13 mouse cellular contexts compared by ENCODE assay signal in genomic region chr2:152927371-152927770, GRCm38 (mm10). TPM values are rescaled to one million over a fixed set of nuclear protein-coding genes. Genes with fewer than 3 reads are reported as not detected.
A peak's percentile ranks its signal among the peaks of the same experiment; 100 is the strongest.
DNase-seq lines count a peak whose midpoint lies in the region; ATAC-seq and TF ChIP-seq lines count a peak whose summit lies in the region.
"Had no signal": no experiment of that assay in that cellular context is flagged by ENCODE, and none has a peak within 500 bp of the region (broad histone marks: within the 10 kb centered on the region; RNA-seq: fewer than 3 reads in every experiment).

No protein-coding gene starts in this region.

- H3K9me3 ChIP-seq in heart, postnatal 0 days (replicated peaks; ENCODE audit: control insufficient read depth, low read length): no peaks in the 10 kb centered on the region
- H3K9me3 ChIP-seq in neural tube, embryonic 13.5 days: no peaks in the 10 kb centered on the region
- no peaks in the 10 kb centered on the region for H3K9me3 ChIP-seq in neural tube, embryonic 15.5 days (replicated peaks)
- no peaks in the 10 kb centered on the region for H3K9me3 ChIP-seq in stomach, postnatal 0 days (ENCODE audit: control insufficient read depth, low read length)

- no peaks in the 10 kb centered on the region for H3K36me3 ChIP-seq in heart, postnatal 0 days (replicated peaks; ENCODE audit: control insufficient read depth, insufficient read depth, low read length)
- no peaks in the 10 kb centered on the region for H3K36me3 ChIP-seq in neural tube, embryonic 13.5 days
- no peaks in the 10 kb centered on the region for H3K36me3 ChIP-seq in neural tube, embryonic 15.5 days
- no peaks in the 10 kb centered on the region for H3K36me3 ChIP-seq in stomach, postnatal 0 days (ENCODE audit: control insufficient read depth, insufficient read depth, low read length)

- peak; percentile 73 to 79 for DNase-seq in adrenal gland, adult (ENCODE audit: inconsistent age in 2 of 2, low spot score in 1 of 2)
- no peak for DNase-seq in adrenal gland, postnatal 10 days
- DNase-seq in heart, postnatal 0 days (ENCODE audit: low spot score): no peak
- DNase-seq in heart, adult 18-20 months: no peak
- no peak for DNase-seq in stomach, postnatal 0 days (ENCODE audit: low spot score)
- DNase-seq in B cell, adult 2 months: no peak
- DNase-seq: cerebellum, postnatal 14 days; kidney, adult 2 months; layer of hippocampus, postnatal 36 days had no signal

- 33% methylated on average over 5 of the region's 5 CpGs for WGBS in heart, postnatal 0 days
- WGBS in neural tube, embryonic 13.5 days: 68% methylated on average over 5 of the region's 5 CpGs
- 72% methylated on average over 5 of the region's 5 CpGs for WGBS in neural tube, embryonic 15.5 days
- WGBS in stomach, postnatal 0 days: 52% methylated on average over 5 of the region's 5 CpGs

- peak overlapping the region; percentile 81 for H3K27ac ChIP-seq in heart, postnatal 0 days (ENCODE audit: low read depth)
- H3K27ac ChIP-seq in neural tube, embryonic 13.5 days (replicated peaks): no peak overlapping the region
- H3K27ac ChIP-seq in neural tube, embryonic 15.5 days (replicated peaks): no peak overlapping the region
- H3K27ac ChIP-seq in stomach, postnatal 0 days (replicated peaks): 0 out of 2 replicates have a peak overlapping the region, but pooled peaks have one; percentile 8

- no peak overlapping the region for H3K9ac ChIP-seq in heart, postnatal 0 days (replicated peaks; ENCODE audit: low read depth, low read length)
- peak overlapping the region; percentile 17; the same call in 1 of the 2 replicates for H3K9ac ChIP-seq in neural tube, embryonic 13.5 days
- H3K9ac ChIP-seq in neural tube, embryonic 15.5 days (replicated peaks): no peak overlapping the region
- H3K9ac ChIP-seq in stomach, postnatal 0 days (ENCODE audit: low read length): no peak overlapping the region

- no peak overlapping the region for H3K4me2 ChIP-seq in heart, postnatal 0 days (ENCODE audit: low read depth, low read length)
- H3K4me2 ChIP-seq in neural tube, embryonic 13.5 days: no peak overlapping the region
- no peak overlapping the region for H3K4me2 ChIP-seq in neural tube, embryonic 15.5 days
- H3K4me2 ChIP-seq in stomach, postnatal 0 days (replicated peaks; ENCODE audit: low read depth): no peak overlapping the region

- no peak for TF ChIP-seq CTCF in heart, postnatal 0 days (IDR thresholded peaks at IDR 0.05; ENCODE audit: low read depth)
- TF ChIP-seq CTCF in stomach, postnatal 0 days (IDR thresholded peaks at IDR 0.05; ENCODE audit: low read depth): no peak

- H3K27me3 ChIP-seq in heart, postnatal 0 days (ENCODE audit: control insufficient read depth, insufficient read depth, low read length): 0 out of 2 replicates have a peak, but pooled peaks cover 4% of the 10 kb centered on the region
- H3K27me3 ChIP-seq in neural tube, embryonic 13.5 days: no peaks in the 10 kb centered on the region
- H3K27me3 ChIP-seq in neural tube, embryonic 15.5 days (replicated peaks): no peaks in the 10 kb centered on the region
- no peaks in the 10 kb centered on the region for H3K27me3 ChIP-seq in stomach, postnatal 0 days (ENCODE audit: control insufficient read depth, insufficient read depth, low read length)

- no peak for ATAC-seq in heart, postnatal 0 days (ENCODE audit: insufficient read depth, low read depth)
- no peak for ATAC-seq in neural tube, embryonic 13.5 days (ENCODE audit: low read depth)
- no peak for ATAC-seq in neural tube, embryonic 15.5 days (ENCODE audit: low FRiP score)
- no peak for ATAC-seq in stomach, postnatal 0 days (ENCODE audit: low FRiP score, low TSS enrichment)

- H3K4me3 ChIP-seq in heart, postnatal 0 days (ENCODE audit: low read depth, low read length): no peak overlapping the region
- H3K4me3 ChIP-seq in neural tube, embryonic 13.5 days: no peak overlapping the region
- no peak overlapping the region for H3K4me3 ChIP-seq in neural tube, embryonic 15.5 days (replicated peaks)
- no peak overlapping the region for H3K4me3 ChIP-seq in stomach, postnatal 0 days (ENCODE audit: low read depth, low read length)

- TF ChIP-seq EP300 in heart, postnatal 0 days (IDR thresholded peaks at IDR 0.05; ENCODE audit: low read depth): no peak
- TF ChIP-seq EP300 in stomach, postnatal 0 days (optimal IDR thresholded peaks at IDR 0.05): no peak

- H3K4me1 ChIP-seq in heart, postnatal 0 days (ENCODE audit: control insufficient read depth, insufficient read depth): peaks cover 12% of the 10 kb centered on the region
- peaks cover 15% of the 10 kb centered on the region for H3K4me1 ChIP-seq in neural tube, embryonic 13.5 days (replicated peaks)
- no peaks in the 10 kb centered on the region for H3K4me1 ChIP-seq in neural tube, embryonic 15.5 days
- H3K4me1 ChIP-seq in stomach, postnatal 0 days (replicated peaks; ENCODE audit: control insufficient read depth, insufficient read depth): no peaks in the 10 kb centered on the region

RNA-seq across cellular contexts. Expression of gene Foxs1, which starts 5.6 kb away (rescaled TPM):
- 1 to 10 TPM; 5.4 to 5.7 TPM for total RNA-seq in adrenal gland, postnatal 10 days (2021)
- 4.5 and 8.6 TPM in 2 replicates for total RNA-seq in heart, postnatal 0 days (2014; rRNA removed; ENCODE audit: low replicate concordance)
- polyA plus RNA-seq in heart, postnatal 0 days (2015; fragmentation: Nextera tagmentation; extraction: Ambion mirVana): 8.2 and 8.4 TPM in 2 replicates
- 1 to 10 TPM; 2.2 to 2.6 TPM for total RNA-seq in heart, adult 18-20 months (2021)
- polyA plus RNA-seq in neural tube, embryonic 13.5 days (2015; fragmentation: Nextera tagmentation; extraction: Ambion mirVana): 3.5 and 3.6 TPM in 2 replicates
- polyA plus RNA-seq in neural tube, embryonic 15.5 days (2015; fragmentation: Nextera tagmentation; extraction: Ambion mirVana): 4.0 and 4.3 TPM in 2 replicates
- polyA plus RNA-seq in stomach, postnatal 0 days (2015; fragmentation: Nextera tagmentation; extraction: Ambion mirVana): 2.3 and 2.6 TPM in 2 replicates
- total RNA-seq: liver, adult 2 months had no signal

RNA-seq across cellular contexts. Expression of gene Mylk2, which starts 16.2 kb away (rescaled TPM):
- 1 to 10 TPM; 3.1 to 6.3 TPM for total RNA-seq in adrenal gland, postnatal 10 days (2021)
- total RNA-seq in heart, postnatal 0 days (2014; rRNA removed; ENCODE audit: low replicate concordance): not detected in 2 replicates
- 0.15 and 0.16 TPM in 2 replicates for polyA plus RNA-seq in heart, postnatal 0 days (2015; fragmentation: Nextera tagmentation; extraction: Ambion mirVana)
- total RNA-seq in heart, adult 18-20 months (2021): under 1 TPM in 1 of 2 experiments, not detected in 1; 0.13 TPM
- polyA plus RNA-seq in neural tube, embryonic 13.5 days (2015; fragmentation: Nextera tagmentation; extraction: Ambion mirVana): not detected in 2 replicates
- 0.08 and 0.29 TPM in 2 replicates for polyA plus RNA-seq in neural tube, embryonic 15.5 days (2015; fragmentation: Nextera tagmentation; extraction: Ambion mirVana)
- polyA plus RNA-seq in stomach, postnatal 0 days (2015; fragmentation: Nextera tagmentation; extraction: Ambion mirVana): 0.02 TPM in 1 of 2 replicates, not detected in the other
- total RNA-seq: layer of hippocampus, postnatal 36 days had no signal
- polyA plus RNA-seq: hindbrain, embryonic 11.5 days; liver, adult 2 months had no signal

RNA-seq across cellular contexts. Expression of gene Dusp15, which starts 24.1 kb away (rescaled TPM):
- total RNA-seq in adrenal gland, postnatal 10 days (2021): 1 to 10 TPM; 3.1 to 4.3 TPM
- total RNA-seq in heart, postnatal 0 days (2014; rRNA removed; ENCODE audit: low replicate concordance): 0.12 TPM in 1 of 2 replicates, not detected in the other
- polyA plus RNA-seq in heart, postnatal 0 days (2015; fragmentation: Nextera tagmentation; extraction: Ambion mirVana): not detected in 2 replicates
- not detected for total RNA-seq in heart, adult 18-20 months (2021)
- polyA plus RNA-seq in neural tube, embryonic 13.5 days (2015; fragmentation: Nextera tagmentation; extraction: Ambion mirVana): 7.8 and 9.9 TPM in 2 replicates
- polyA plus RNA-seq in neural tube, embryonic 15.5 days (2015; fragmentation: Nextera tagmentation; extraction: Ambion mirVana): 10.5 and 13.5 TPM in 2 replicates
- 0.27 and 0.36 TPM in 2 replicates for polyA plus RNA-seq in stomach, postnatal 0 days (2015; fragmentation: Nextera tagmentation; extraction: Ambion mirVana)
- total RNA-seq: liver, adult 2 months had no signal
- polyA plus RNA-seq: liver, adult 2 months had no signal

RNA-seq across cellular contexts. Expression of gene Ttll9, which starts 34.9 kb away (rescaled TPM):
- total RNA-seq in adrenal gland, postnatal 10 days (2021): under 1 TPM; 0.27 to 0.79 TPM
- 0.89 TPM in 1 of 2 replicates, not detected in the other for total RNA-seq in heart, postnatal 0 days (2014; rRNA removed; ENCODE audit: low replicate concordance)
- 0.05 and 0.14 TPM in 2 replicates for polyA plus RNA-seq in heart, postnatal 0 days (2015; fragmentation: Nextera tagmentation; extraction: Ambion mirVana)
- not detected for total RNA-seq in heart, adult 18-20 months (2021)
- 4.3 and 4.9 TPM in 2 replicates for polyA plus RNA-seq in neural tube, embryonic 13.5 days (2015; fragmentation: Nextera tagmentation; extraction: Ambion mirVana)
- 8.1 and 8.7 TPM in 2 replicates for polyA plus RNA-seq in neural tube, embryonic 15.5 days (2015; fragmentation: Nextera tagmentation; extraction: Ambion mirVana)
- polyA plus RNA-seq in stomach, postnatal 0 days (2015; fragmentation: Nextera tagmentation; extraction: Ambion mirVana): not detected in 2 replicates
- total RNA-seq: liver, adult 2 months had no signal

Comparison
In these comparisons a context has a peak if more than half of its experiments do, and no peak if none do; other contexts are left out.
1. DNase-seq: peak in adrenal gland, adult (2 of 2); none in adrenal gland, postnatal 10 days (single experiment), heart, postnatal 0 days (single experiment), heart, adult 18-20 months (0 of 2), stomach, postnatal 0 days (single experiment) and B cell, adult 2 months (0 of 2).
2. H3K27ac ChIP-seq: peak in heart, postnatal 0 days (single experiment) and stomach, postnatal 0 days (single experiment); none in neural tube, embryonic 13.5 days (single experiment) and neural tube, embryonic 15.5 days (single experiment).